Mouse (Mus musculus): ENCODE measurements around the gene Slc13a1. TPM values are rescaled to one million over a fixed set of nuclear protein-coding genes. Genes with fewer than 3 reads are reported as not detected.
"Not testable (repeated sequence)": the region's sequence is repeated elsewhere in the genome, so short reads cannot be mapped to it uniquely, and the experiment has no call there.

Slc13a1 gene
- 1.7 and 2.1 TPM in 2 replicates for polyA plus RNA-seq (2012; rRNA removed)

GRCm38 (mm10) chr6:24167734-24168327, at the start of gene Slc13a1:
Gene Slc13a1, minus strand, starts transcription at chr6:24168092.
- Histone ChIP-seq H3K4me1 (ENCODE audit: control insufficient read depth, insufficient read depth, low read length) (no peaks in the 10 kb centered on the region; the same call in 1 of the 2 replicates), H3K27ac (ENCODE audit: insufficient read depth, low read length) (peak within 1 kb of the TSS; percentile 43; the same call in 1 of the 2 replicates), H3K27me3 (ENCODE audit: control insufficient read depth, insufficient read depth, low read length) (no peaks in the 10 kb centered on the region), H3K4me3 (replicated peaks; ENCODE audit: insufficient read depth, low read depth, low read length) (no peak within 1 kb of the TSS)
- no peak for TF ChIP-seq POLR2A (IDR thresholded peaks at IDR 0.05; ENCODE audit: borderline replicate concordance, insufficient read depth, low read length)
- no peak for TF ChIP-seq CTCF (IDR thresholded peaks at IDR 0.05; ENCODE audit: borderline replicate concordance, insufficient read depth, low read depth, low read length)
- no peak for DNase-seq
- WGBS: 98% methylated on average over 5 of the region's 5 CpGs

GRCm38 (mm10) chr6:24207866-24208265, 40.0 kb upstream of the Slc13a1 start:
- H3K27ac ChIP-seq (ENCODE audit: insufficient read depth, low read length): no peak overlapping the region
- TF ChIP-seq CTCF (IDR thresholded peaks at IDR 0.05; ENCODE audit: borderline replicate concordance, insufficient read depth, low read depth, low read length) (no peak), POLR2A (IDR thresholded peaks at IDR 0.05; ENCODE audit: borderline replicate concordance, insufficient read depth, low read length) (no peak)
- H3K4me1 ChIP-seq (ENCODE audit: control insufficient read depth, insufficient read depth, low read length): no peaks in the 10 kb centered on the region
- 92% methylated on average over 3 of the region's 3 CpGs for WGBS
- DNase-seq: no peak
- H3K27me3 ChIP-seq (ENCODE audit: control insufficient read depth, insufficient read depth, low read length): no peaks in the 10 kb centered on the region
- H3K4me3 ChIP-seq (replicated peaks; ENCODE audit: insufficient read depth, low read depth, low read length): no peak overlapping the region

- peak; percentile 18 to 40 for DNase-seq
- no peaks in the 10 kb centered on the region for H3K27me3 ChIP-seq (ENCODE audit: control insufficient read depth, insufficient read depth, low read length)
- H3K27ac ChIP-seq (ENCODE audit: insufficient read depth, low read length): no peak overlapping the region
- TF ChIP-seq POLR2A (IDR thresholded peaks at IDR 0.05; ENCODE audit: borderline replicate concordance, insufficient read depth, low read length) (no peak), CTCF (IDR thresholded peaks at IDR 0.05; ENCODE audit: borderline replicate concordance, insufficient read depth, low read depth, low read length) (no peak)
- WGBS: 21% methylated on average over 6 of the region's 6 CpGs
- H3K4me3 ChIP-seq (replicated peaks; ENCODE audit: insufficient read depth, low read depth, low read length): no peak overlapping the region
- H3K4me1 ChIP-seq (ENCODE audit: control insufficient read depth, insufficient read depth, low read length): peaks cover 4% of the 10 kb centered on the region; the same call in 1 of the 2 replicates
Observed at GRCm38 (mm10) chr6:24202226-24202625, 34.3 kb upstream of the Slc13a1 start.

- TF ChIP-seq POLR2A (IDR thresholded peaks at IDR 0.05; ENCODE audit: borderline replicate concordance, insufficient read depth, low read length) (no peak), CTCF (IDR thresholded peaks at IDR 0.05; ENCODE audit: borderline replicate concordance, insufficient read depth, low read depth, low read length) (no peak)
- H3K4me3 ChIP-seq (replicated peaks; ENCODE audit: insufficient read depth, low read depth, low read length): no peak overlapping the region
- H3K4me1 ChIP-seq (ENCODE audit: control insufficient read depth, insufficient read depth, low read length): peaks cover 4% of the 10 kb centered on the region; the same call in 1 of the 2 replicates
- peak; percentile 29 to 60 for DNase-seq
- H3K27ac ChIP-seq (ENCODE audit: insufficient read depth, low read length): no peak overlapping the region
- WGBS: 62% methylated on average over 12 of the region's 12 CpGs
- H3K27me3 ChIP-seq (ENCODE audit: control insufficient read depth, insufficient read depth, low read length): no peaks in the 10 kb centered on the region
Observed at GRCm38 (mm10) chr6:24200644-24201484, 33.0 kb upstream of the Slc13a1 start.

- not testable (repeated sequence) for H3K4me3 ChIP-seq (replicated peaks; ENCODE audit: insufficient read depth, low read depth, low read length); H3K27me3 ChIP-seq (ENCODE audit: control insufficient read depth, insufficient read depth, low read length); DNase-seq; H3K4me1 ChIP-seq (ENCODE audit: control insufficient read depth, insufficient read depth, low read length); H3K27ac ChIP-seq (ENCODE audit: insufficient read depth, low read length)
- 92% methylated on average over 10 of the region's 10 CpGs for WGBS
Observed at GRCm38 (mm10) chr6:24197501-24198195, 29.8 kb upstream of the Slc13a1 start.

- not testable (repeated sequence) for H3K27me3 ChIP-seq (ENCODE audit: control insufficient read depth, insufficient read depth, low read length); DNase-seq; H3K27ac ChIP-seq (ENCODE audit: insufficient read depth, low read length); H3K4me1 ChIP-seq (ENCODE audit: control insufficient read depth, insufficient read depth, low read length); H3K4me3 ChIP-seq (replicated peaks; ENCODE audit: insufficient read depth, low read depth, low read length)
- 78% methylated on average over 5 of the region's 5 CpGs for WGBS
Observed at GRCm38 (mm10) chr6:24196406-24196805, 28.5 kb upstream of the Slc13a1 start.

GRCm38 (mm10) chr6:24183439-24183838, 15.5 kb upstream of the Slc13a1 start:
- no peak overlapping the region for H3K27ac ChIP-seq (ENCODE audit: insufficient read depth, low read length)
- H3K4me3 ChIP-seq (replicated peaks; ENCODE audit: insufficient read depth, low read depth, low read length): no peak overlapping the region
- 93% methylated on average over 3 of the region's 3 CpGs for WGBS
- no peaks in the 10 kb centered on the region for H3K4me1 ChIP-seq (ENCODE audit: control insufficient read depth, insufficient read depth, low read length)
- H3K27me3 ChIP-seq (ENCODE audit: control insufficient read depth, insufficient read depth, low read length): no peaks in the 10 kb centered on the region
- TF ChIP-seq CTCF (IDR thresholded peaks at IDR 0.05; ENCODE audit: borderline replicate concordance, insufficient read depth, low read depth, low read length) (no peak), POLR2A (IDR thresholded peaks at IDR 0.05; ENCODE audit: borderline replicate concordance, insufficient read depth, low read length) (no peak)
- DNase-seq: no peak
